Mouse (Mus musculus): ENCODE measurements around the gene Cib3. TPM values are rescaled to one million over a fixed set of nuclear protein-coding genes. Genes with fewer than 3 reads are reported as not detected.

Gene Cib3
- total RNA-seq (2023): under 1 TPM in 1 of 2 experiments, not detected in 1; 0.28 TPM

GRCm38 (mm10) chr8:72212751-72213150, at the start of gene Cib3:
Cib3 (minus strand) TSS chr8:72212837.

DNA sequence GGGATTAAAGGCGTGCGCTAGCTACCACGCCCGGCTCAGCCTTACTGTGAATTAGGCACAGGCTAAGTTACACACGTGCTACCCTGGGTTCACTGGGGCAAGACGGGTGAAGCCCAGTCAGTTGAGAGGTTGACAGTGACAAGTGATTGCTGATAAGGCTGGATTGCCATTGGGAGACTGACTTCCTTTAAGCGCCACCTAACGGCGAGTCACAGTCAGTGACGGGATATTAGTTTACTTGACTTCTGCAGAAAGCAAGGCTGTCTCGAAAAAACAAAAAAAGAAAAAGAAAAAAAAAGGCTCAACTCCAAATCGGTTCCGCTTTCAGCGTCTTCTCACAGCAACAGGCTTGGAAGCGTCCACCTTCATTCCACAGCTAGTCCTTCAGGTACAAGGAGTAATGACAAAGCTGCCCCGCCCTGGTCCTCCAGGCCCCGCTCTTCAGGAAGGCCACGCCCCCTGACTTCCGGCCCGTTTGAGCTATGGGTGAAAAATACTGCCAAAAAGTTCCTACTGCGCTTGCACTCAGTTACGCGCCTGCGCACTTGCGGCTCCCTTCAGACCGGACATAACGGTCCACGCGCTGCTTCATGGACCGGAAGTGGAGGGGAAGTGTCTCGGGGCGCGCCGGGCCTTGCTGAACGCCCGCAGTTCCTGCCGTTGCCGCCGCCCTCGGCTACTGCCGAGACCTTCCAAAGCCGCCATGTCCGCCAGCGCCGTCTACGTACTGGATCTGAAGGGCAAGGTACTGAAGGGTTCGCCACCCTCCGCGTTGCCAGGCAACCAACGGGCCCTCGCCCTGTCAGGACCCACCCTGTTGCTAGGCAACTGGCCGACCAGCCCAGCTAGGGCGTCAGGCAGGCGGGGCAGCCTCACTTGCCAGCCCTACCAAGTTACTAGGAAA, 27.1 kb upstream of the Cib3 start, which contains the start of gene Ap1m1:
Gene Ap1m1 (plus strand): TSS at position 520 of the 904 bp plus-strand sequence.

GRCm38 (mm10) chr8:72219541-72220363, 7.1 kb upstream of the Cib3 start, which contains the start of gene Fam32a:
Fam32a (plus strand) TSS chr8:72219730.

DNA sequence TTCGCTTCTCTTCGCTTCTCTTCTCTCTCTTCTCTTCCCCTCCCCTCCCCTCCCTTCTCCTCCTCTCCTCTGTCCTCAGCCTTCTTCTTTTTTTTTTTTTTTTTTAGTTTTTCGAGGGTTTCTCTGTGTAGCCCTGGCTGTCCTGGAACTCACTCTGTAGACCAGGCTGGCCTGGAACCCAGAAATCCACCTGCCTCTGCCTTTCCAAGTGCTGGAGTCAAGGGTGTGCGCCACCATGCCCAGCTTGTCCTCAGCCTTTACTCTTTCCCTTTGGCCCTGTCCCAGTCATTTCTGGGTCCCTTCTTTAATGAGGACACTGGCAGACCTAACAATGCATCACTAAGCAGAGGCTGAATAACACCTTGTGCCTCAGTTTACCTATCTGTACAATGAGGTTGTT, 899 bp upstream of the Cib3 start, which contains the start of gene Gm11034:
Gene Gm11034 (minus strand): TSS at position 101 of the 400 bp plus-strand sequence.

DNA sequence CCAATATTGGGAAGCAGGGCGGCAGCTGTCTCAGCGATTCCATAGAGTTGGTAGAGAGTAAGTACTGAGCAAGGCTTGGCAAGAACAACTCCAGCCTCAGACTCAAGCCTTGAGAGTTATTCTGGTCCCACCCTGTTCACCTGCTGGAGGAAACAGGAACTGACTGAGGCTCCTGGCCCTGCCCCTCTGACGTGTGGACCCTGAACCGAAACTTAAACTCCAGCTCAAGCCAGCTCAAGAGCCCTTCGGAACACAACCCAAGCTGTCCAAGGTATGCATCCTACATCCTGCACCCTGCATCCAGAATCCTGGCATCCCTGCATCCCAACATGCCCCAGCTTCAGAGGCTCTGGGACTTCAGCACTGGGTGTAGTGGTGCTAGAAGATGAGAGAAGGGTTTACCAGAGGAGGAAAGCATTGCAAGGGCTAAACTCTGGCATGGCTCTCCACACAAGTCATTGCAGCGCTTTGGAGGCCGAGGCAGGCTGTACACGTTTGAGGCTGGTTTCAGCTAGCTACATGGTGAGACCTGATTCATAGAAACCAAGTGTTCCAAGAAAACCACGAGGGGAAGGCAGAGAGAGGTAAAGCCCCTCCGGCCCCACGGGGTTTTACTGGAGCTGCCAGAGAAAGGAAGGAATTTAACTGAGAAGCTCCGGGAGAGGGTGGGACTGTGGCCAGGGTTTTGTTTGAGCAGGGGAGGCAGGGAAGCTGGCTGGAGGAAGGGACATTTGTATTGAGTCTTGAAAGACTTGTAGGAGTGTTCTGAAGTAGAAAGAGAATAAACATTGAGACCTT, 23.0 kb downstream of the Cib3 start, which contains the start of gene Hsh2d:
Gene Hsh2d (plus strand): TSS at position 222 of the 798 bp plus-strand sequence.

GRCm38 (mm10) chr8:72160707-72161697, 51.6 kb downstream of the Cib3 start, which contains the start of gene Rab8a:
Rab8a (plus strand) TSS chr8:72161200.

Other genes with a start within 250 kb of the Cib3 start
- gene Cyp4f18, start 203.2 kb downstream of the Cib3 start, total RNA-seq (2023): 100 to 1,000 TPM; 225 TPM
- gene Olfr372, start 171.6 kb downstream of the Cib3 start, total RNA-seq (2023): under 1 TPM; 0.13 to 0.46 TPM
- under 1 TPM; 0.31 to 0.53 TPM for gene Olfr373, start 129.7 kb downstream of the Cib3 start, total RNA-seq (2023)
- under 1 TPM; 0.13 to 0.18 TPM for gene Olfr374, start 105.8 kb downstream of the Cib3 start, total RNA-seq (2023)
- 100 to 1,000 TPM; 161 to 196 TPM for gene Tpm4, start 77.9 kb downstream of the Cib3 start, total RNA-seq (2023)
- 100 to 1,000 TPM; 120 TPM for gene Rab8a, start 51.6 kb downstream of the Cib3 start, total RNA-seq (2023)
- 10 to 100 TPM; 12.3 to 13.4 TPM for gene Hsh2d, start 23.2 kb downstream of the Cib3 start, total RNA-seq (2023)
- not detected for gene Gm11034, start 799 bp upstream of the Cib3 start, total RNA-seq (2023)
- gene Fam32a, start 6.9 kb upstream of the Cib3 start, total RNA-seq (2023): 100 to 1,000 TPM; 101 to 115 TPM
- gene Ap1m1, start 27.2 kb upstream of the Cib3 start, total RNA-seq (2023): 100 to 1,000 TPM; 149 TPM
- 100 to 1,000 TPM in 1 of 2 experiments, 10 to 100 TPM in 1; 84.2 to 100 TPM for gene Gm10282, start 92.4 kb upstream of the Cib3 start, total RNA-seq (2023)
- 1,000 to 10,000 TPM; 1,979 to 2,643 TPM for gene Klf2, start 106.2 kb upstream of the Cib3 start, total RNA-seq (2023)
- 10 to 100 TPM; 54.6 to 59.5 TPM for gene Eps15l1, start 208.6 kb upstream of the Cib3 start, total RNA-seq (2023)
- gene Calr3, start 231.0 kb upstream of the Cib3 start, total RNA-seq (2023): under 1 TPM in 1 of 2 experiments, not detected in 1; 0.31 TPM
- gene 1700030K09Rik, start 231.0 kb upstream of the Cib3 start, total RNA-seq (2023): 1 to 10 TPM; 3.0 to 5.0 TPM